Mouse (Mus musculus) large intestine, adult 2 months (tissue): Measurements from ENCODE around the gene Hsd17b3. TPM values are rescaled to one million over a fixed set of nuclear protein-coding genes. Genes with fewer than 3 reads are reported as not detected.
A peak's percentile ranks its signal among the peaks of the same experiment; 100 is the strongest.

Experiments
- DNase-seq: peaks from one replicate; pipeline ENCODE4 v3.0.0-alpha.2; 2012; ENCODE audit warnings: low read depth, low spot score
- WGBS: fragments of 180-500 bp; shearing (Covaris S2); methylation state at CpG from one replicate; pipeline ENCODE4 v1.1.7; 2018; 5-methylcytosine and 5-hydroxymethylcytosine counted together
- polyA plus RNA-seq: library from polyadenylated mRNA; depleted of rRNA; stranded (reverse); fragments of >200 nt; gene quantifications from 2 replicates; pipeline ENCODE4 v1.2.3, GENCODE M21; 2012; rRNA removed

The Hsd17b3 gene
- polyA plus RNA-seq, 1 experiment = not detected

DNA sequence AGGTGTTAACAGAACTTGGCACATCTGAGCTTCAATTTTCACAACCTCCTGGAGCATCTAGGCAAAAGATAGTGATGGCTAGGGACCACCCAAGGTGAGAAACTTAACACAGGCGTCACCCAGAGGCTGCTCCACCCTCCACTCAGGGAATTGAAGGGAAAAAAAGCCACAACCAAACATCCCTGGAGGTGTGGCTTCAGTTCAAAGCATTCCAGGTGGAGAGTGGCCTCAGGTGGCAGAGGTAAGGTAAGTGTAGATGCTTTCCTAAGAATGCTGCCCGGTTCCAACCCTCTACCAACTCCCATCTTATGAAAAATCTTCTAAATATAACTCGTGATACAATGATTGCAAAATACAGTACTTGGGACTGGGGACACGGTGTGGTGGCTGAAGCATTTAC is 57.8 kb downstream of the Hsd17b3 start:
- WGBS = 35% methylated on average over 4 of the region's 4 CpGs

DNA sequence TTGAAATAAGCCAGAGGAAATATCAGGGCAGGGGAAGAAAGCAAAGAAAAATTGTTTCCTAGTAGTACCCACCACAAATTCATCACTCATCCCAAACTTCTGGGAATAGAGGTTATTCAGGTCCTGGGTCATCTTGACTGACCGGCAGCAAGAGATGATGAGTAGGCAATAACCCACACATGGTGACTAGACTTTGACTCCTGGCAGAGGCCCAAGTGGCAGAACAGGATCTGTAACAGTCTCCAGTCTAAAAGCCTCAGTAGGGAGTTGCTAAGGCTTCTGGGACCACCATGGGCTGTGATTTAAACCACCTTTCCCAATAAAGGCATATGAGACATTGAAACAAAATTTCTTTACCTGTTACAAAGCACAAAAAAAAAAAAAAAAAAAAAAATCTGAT is 58.2 kb downstream of the Hsd17b3 start:
- 20% methylated on average over 1 of the region's 1 CpGs for WGBS

More for the DNA sequence above, 57.8 kb downstream of the Hsd17b3 start:
- DNase-seq = no peak

DNA sequence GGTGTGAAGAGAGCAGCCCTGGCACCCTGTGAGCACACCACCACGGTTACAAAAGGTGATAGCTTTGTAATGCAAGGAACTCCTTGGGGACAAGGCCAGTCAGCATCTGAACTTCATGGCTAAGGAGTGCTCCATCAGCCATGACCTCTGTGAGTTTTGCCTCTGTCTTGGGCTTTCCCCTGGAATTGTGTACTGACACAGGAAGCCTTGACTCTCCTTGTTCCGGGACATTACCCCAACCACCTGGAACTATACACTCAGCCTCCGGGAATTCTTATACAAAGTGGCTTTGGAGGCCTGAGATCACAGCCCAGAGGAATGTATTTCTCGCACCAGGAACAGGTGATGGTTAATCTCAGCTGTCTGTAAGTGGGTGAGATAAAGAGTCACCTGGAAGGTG is 64.2 kb downstream of the Hsd17b3 start:
- no peak for DNase-seq
- WGBS = 80% methylated on average over 4 of the region's 4 CpGs

More for the DNA sequence above, 58.2 kb downstream of the Hsd17b3 start:
- DNase-seq = peak; percentile 66

DNA sequence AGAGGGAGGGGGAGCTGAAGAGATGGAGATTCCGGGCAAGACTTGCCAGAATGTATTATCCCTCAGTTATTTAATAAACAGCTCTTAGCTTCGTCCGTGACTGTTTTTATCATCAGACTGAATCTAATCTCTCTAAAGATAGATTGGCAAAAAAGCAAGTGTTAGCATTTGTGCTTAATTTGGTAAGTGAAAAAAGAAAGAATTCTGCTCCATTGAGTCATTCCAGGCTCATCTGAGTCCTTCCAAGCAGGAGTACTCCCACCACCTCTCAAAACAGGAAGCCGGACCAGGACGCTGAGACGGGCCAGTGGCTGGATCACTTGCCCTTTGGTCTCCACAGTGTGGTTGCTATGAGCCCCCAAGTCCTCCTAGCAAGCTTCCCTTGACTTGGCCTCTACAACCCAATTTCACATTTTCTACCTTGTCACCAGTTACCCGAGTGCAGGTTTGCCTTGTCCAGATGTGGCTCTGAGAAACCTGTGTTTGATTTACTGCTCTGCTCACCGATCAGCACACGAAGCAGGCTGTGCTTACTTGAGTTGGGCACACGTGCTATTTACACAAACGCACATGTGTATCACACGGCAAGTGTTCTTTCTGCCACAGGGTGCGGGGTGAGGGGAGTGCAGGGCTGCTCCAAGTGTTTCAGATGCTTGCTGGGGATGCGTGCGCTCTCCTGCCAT is 66.1 kb downstream of the Hsd17b3 start:
- DNase-seq = no peak
- whole genome bisulfite sequencing = 75% methylated on average over 15 of the region's 15 CpGs

DNA sequence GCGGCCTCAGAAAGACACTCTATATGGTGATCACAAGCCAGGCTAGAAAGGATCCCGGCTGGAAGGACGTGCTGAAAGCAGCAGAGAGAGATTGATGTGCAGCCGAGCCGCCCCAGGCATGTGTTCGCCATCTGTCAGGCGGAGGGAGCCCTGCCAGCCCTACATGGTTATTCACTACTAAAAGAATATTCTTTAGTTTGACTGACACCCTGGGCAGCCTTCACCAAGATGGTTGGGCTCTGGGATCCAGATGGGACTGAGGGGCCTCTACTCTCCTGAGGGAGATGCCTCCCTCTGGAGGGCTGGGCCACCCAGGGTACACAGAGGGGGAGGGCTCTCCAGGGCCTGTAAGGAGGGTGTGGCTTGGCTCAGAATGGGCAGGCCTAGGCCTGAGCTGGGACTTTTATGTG is 68.1 kb downstream of the Hsd17b3 start:
- WGBS = 54% methylated on average over 7 of the region's 7 CpGs
- DNase-seq = no peak

DNA sequence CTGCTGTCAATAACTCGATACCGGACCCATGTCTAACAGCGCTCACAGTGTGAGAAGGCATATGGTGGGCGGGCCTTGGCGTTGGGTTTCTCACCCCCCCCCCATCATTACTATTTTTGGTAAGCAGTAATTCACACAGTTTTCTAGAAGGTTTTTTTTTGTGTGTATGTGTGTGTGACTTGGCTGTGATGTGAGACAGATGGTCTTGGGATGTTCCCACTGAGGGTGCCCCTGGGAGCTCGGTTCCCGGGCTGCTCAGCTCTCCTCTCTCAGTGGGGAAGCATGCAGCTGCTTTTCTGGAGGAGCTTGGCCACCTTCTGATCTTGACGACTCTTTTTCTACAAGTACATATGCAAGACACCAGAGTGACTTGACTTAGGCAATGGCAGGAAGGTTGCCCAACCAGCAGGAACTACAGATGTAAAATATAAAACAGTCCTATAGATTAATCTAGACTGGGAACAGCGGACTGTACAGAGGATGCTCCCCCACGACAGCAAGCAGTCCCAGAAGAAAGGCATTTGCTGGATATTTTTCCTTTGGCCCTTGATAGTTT is 70.4 kb downstream of the Hsd17b3 start:
- WGBS = 82% methylated on average over 10 of the region's 10 CpGs
- no peak for DNase-seq

DNA sequence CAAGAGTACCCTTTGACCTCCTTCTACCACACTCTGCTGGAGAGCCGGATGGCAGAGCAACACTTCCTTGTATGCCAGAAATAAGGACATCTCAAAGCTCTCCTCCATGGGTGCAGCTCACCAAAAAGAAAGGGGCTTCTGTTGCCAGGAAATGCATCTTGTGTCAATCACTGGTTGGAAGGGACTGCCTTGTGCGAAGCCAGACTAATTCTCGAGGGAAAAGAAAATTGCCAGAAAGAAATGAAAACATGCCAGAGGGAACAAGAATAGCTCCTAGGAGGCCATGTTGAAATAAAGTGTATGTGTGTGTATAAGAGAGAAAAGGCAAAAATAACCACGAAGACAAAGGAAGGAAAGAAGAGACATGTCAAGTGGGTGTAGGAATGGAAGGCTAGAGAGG is 73.0 kb downstream of the Hsd17b3 start:
- DNase-seq = no peak
- WGBS = 65% methylated on average over 4 of the region's 4 CpGs

DNA sequence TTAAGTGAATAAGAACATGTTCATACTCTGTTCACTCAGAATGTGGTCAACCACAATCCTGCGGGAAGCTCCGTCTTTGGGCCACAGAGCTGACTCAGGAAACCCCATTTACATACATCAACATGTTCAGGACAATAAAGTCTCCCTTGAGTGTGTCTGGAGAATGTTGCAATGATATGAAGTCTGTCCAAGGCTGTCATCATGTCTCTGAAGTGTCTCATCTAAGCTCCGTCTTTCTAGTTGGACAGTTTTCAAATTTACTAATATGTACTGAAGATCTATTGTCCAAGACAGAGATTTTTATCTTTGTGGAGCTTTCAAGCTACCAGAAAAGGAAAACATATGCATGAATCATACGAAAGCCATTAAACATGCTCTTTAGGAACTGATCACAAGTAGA is 77.9 kb downstream of the Hsd17b3 start:
- no peak for DNase-seq
- 79% methylated on average over 4 of the region's 4 CpGs for WGBS

Other genes with a start within 250 kb of the Hsd17b3 start
- 4.1 and 8.0 TPM in 2 replicates for gene Slc35d2, start 40.1 kb upstream of the Hsd17b3 start, polyA plus RNA-seq
- 8.1 and 9.2 TPM in 2 replicates for gene Zfp367, start 64.0 kb upstream of the Hsd17b3 start, polyA plus RNA-seq
- gene Habp4, start 72.6 kb upstream of the Hsd17b3 start, polyA plus RNA-seq = 8.1 and 9.8 TPM in 2 replicates
- 2.3 and 5.5 TPM in 2 replicates for gene Cdc14b, start 186.1 kb upstream of the Hsd17b3 start, polyA plus RNA-seq
- 6.8 and 9.8 TPM in 2 replicates for gene Aaed1, start 223.5 kb upstream of the Hsd17b3 start, polyA plus RNA-seq